Mouse (Mus musculus) MEL (cell line): Measurements from ENCODE around the gene Cyp26b1. TPM values are rescaled to one million over a fixed set of nuclear protein-coding genes. Genes with fewer than 3 reads are reported as not detected.

Source experiments
- DNase-seq: peaks from one replicate; pipeline ENCODE4 v3.0.0; 2011; ENCODE audit warnings: low read depth, low spot score
- H3K27ac ChIP-seq: 2 replicates; pipeline ENCODE4 v1.5.1; 2012; ENCODE audit warnings: low read depth, mild to moderate bottlenecking, control low read depth, low read length, moderate library complexity; ENCODE audit not compliant: control insufficient read depth
- H3K27me3 ChIP-seq, 2 experiments: fragments of 150-350 bp in 1 of 2; sonication (generic) in 1 of 2; 2 replicates each; pipeline ENCODE4 v1.6.1; 2012; ENCODE audit warnings: low read length in 2 of 2, mild to moderate bottlenecking in 2 of 2, improper control_type of control experiment in 1 of 2, moderate library complexity in 1 of 2; ENCODE audit not compliant: insufficient read depth in 2 of 2, control insufficient read depth in 1 of 2
- H3K36me3 ChIP-seq, 2 experiments: 2 replicates each; pipeline ENCODE4 v1.6.1; 2012 to 2014; ENCODE audit warnings: low read length in 2 of 2, improper control_type of control experiment in 1 of 2, inconsistent platforms in 1 of 2, mild to moderate bottlenecking in 1 of 2; ENCODE audit not compliant: insufficient read depth in 2 of 2, control insufficient read depth in 1 of 2
- H3K4me1 ChIP-seq, 2 experiments: fragments of 150-350 bp in 1 of 2; sonication (generic) in 1 of 2; 2 replicates each; pipeline ENCODE4 v1.6.1; 2012; ENCODE audit warnings: low read length in 2 of 2, improper control_type of control experiment in 1 of 2, mild to moderate bottlenecking in 1 of 2; ENCODE audit not compliant: insufficient read depth in 2 of 2, control insufficient read depth in 1 of 2
- H3K4me3 ChIP-seq, 2 experiments: fragments of 150-350 bp in 1 of 2; sonication (generic) in 1 of 2; 2 replicates each; pipeline ENCODE4 v1.5.1; 2012; ENCODE audit warnings: low read depth in 2 of 2, low read length in 2 of 2, mild to moderate bottlenecking in 2 of 2, moderate library complexity in 2 of 2, control low read depth in 1 of 2, improper control_type of control experiment in 1 of 2; ENCODE audit not compliant: control insufficient read depth in 1 of 2, insufficient read depth in 1 of 2
- H3K79me2 ChIP-seq: 2 replicates; pipeline ENCODE4 v1.6.1; 2012; ENCODE audit warnings: mild to moderate bottlenecking, low read length, moderate library complexity; ENCODE audit not compliant: control insufficient read depth, poor library complexity, insufficient read depth
- H3K9ac ChIP-seq: 2 replicates; pipeline ENCODE4 v1.6.1; 2012; ENCODE audit warnings: low read depth, mild to moderate bottlenecking, control low read depth, low read length, moderate library complexity; ENCODE audit not compliant: control insufficient read depth, poor library complexity, severe bottlenecking
- H3K9me3 ChIP-seq: fragments of 150-350 bp; sonication (generic); replicated peaks from 2 replicates; pipeline ENCODE4 v1.6.1; 2012; ENCODE audit warnings: mild to moderate bottlenecking, low read length, improper control_type of control experiment, moderate library complexity; ENCODE audit not compliant: insufficient read depth
- CHD1 ChIP-seq: IDR thresholded peaks from 2 replicates; pipeline ENCODE4 v1.6.1; 2012; ENCODE audit warnings: low read depth, mild to moderate bottlenecking, inconsistent platforms, low read length, improper control_type of control experiment
- E2F4 ChIP-seq: IDR thresholded peaks from 2 replicates; pipeline ENCODE4 v1.6.1; 2011; ENCODE audit warnings: low read depth, low read length, improper control_type of control experiment, borderline replicate concordance
- ELF1 ChIP-seq: IDR thresholded peaks from 2 replicates; pipeline ENCODE4 v1.6.1; 2014; ENCODE audit warnings: low read depth, mild to moderate bottlenecking, inconsistent platforms, low read length, improper control_type of control experiment, moderate library complexity
- EP300 ChIP-seq, 2 experiments: IDR thresholded peaks; 2 replicates each; pipeline ENCODE4 v1.6.1; 2011; ENCODE audit warnings: improper control_type of control experiment in 2 of 2, low read length in 2 of 2, low read depth in 1 of 2, mild to moderate bottlenecking in 1 of 2
- ETS1 ChIP-seq: IDR thresholded peaks from 2 replicates; pipeline ENCODE4 v1.6.1; 2012; ENCODE audit warnings: low read depth, mild to moderate bottlenecking, inconsistent platforms, low read length, improper control_type of control experiment, moderate library complexity
- GATA1 ChIP-seq: IDR thresholded peaks from 2 replicates; pipeline ENCODE4 v1.6.1; 2011; ENCODE audit warnings: low read depth, low read length, improper control_type of control experiment
- KAT2A ChIP-seq: conservative IDR thresholded peaks from 2 replicates; pipeline ENCODE4 v1.6.1; 2012; ENCODE audit warnings: low read depth, low read length, improper control_type of control experiment, inconsistent platforms
- MAFK ChIP-seq: IDR thresholded peaks from 2 replicates; pipeline ENCODE4 v1.6.1; 2011; ENCODE audit warnings: low read depth, mild to moderate bottlenecking, low read length, improper control_type of control experiment, borderline replicate concordance
- MAX ChIP-seq: IDR thresholded peaks from 2 replicates; pipeline ENCODE4 v1.6.1; 2011; ENCODE audit warnings: low read length, improper control_type of control experiment
- MAZ ChIP-seq: IDR thresholded peaks from 2 replicates; pipeline ENCODE4 v1.6.1; 2012; ENCODE audit warnings: low read depth, mild to moderate bottlenecking, inconsistent platforms, low read length, improper control_type of control experiment
- MEF2A ChIP-seq: IDR thresholded peaks from 2 replicates; pipeline ENCODE4 v1.6.1; 2014; ENCODE audit warnings: low read depth, mild to moderate bottlenecking, inconsistent platforms, low read length, improper control_type of control experiment; ENCODE audit not compliant: poor library complexity, insufficient replicate concordance, severe bottlenecking; ENCODE audit errors: extremely low read depth
- MYB ChIP-seq: IDR thresholded peaks from 2 replicates; pipeline ENCODE4 v1.6.1; 2011; ENCODE audit warnings: mild to moderate bottlenecking, low read depth, low read length, improper control_type of control experiment
- RCOR1 ChIP-seq: IDR thresholded peaks from 2 replicates; pipeline ENCODE4 v1.6.1; 2012; ENCODE audit warnings: low read depth, mild to moderate bottlenecking, inconsistent platforms, low read length, improper control_type of control experiment
- SIN3A ChIP-seq: IDR thresholded peaks from 2 replicates; pipeline ENCODE4 v1.6.1; 2012; ENCODE audit warnings: low read length, improper control_type of control experiment, inconsistent platforms
- TCF12 ChIP-seq: IDR thresholded peaks from 2 replicates; pipeline ENCODE4 v1.6.1; 2014; ENCODE audit warnings: low read depth, mild to moderate bottlenecking, inconsistent platforms, low read length, improper control_type of control experiment, moderate library complexity
- USF1 ChIP-seq: IDR thresholded peaks from 2 replicates; pipeline ENCODE4 v1.6.1; 2014; ENCODE audit warnings: low read depth, mild to moderate bottlenecking, inconsistent platforms, low read length, improper control_type of control experiment, moderate library complexity
- polyA plus RNA-seq, 2 experiments: library from polyadenylated mRNA; stranded (reverse) in 1 of 2; unstranded in 1 of 2; fragments of >175 nt in 1 of 2; fragments of >200 nt in 1 of 2; gene quantifications; 2 replicates each; pipeline versions ENCODE4 v1.2.1 to v1.2.4; 2012; ENCODE audit warnings: low replicate concordance in 2 of 2, low read depth in 1 of 2; ENCODE audit not compliant: insufficient read length in 2 of 2, insufficient read depth in 1 of 2, missing spikeins in 1 of 2
- total RNA-seq: library from RNA; depleted of rRNA; stranded (reverse); fragments of 300-350 nt; gene quantifications from 2 replicates; pipeline ENCODE4 v1.2.3, GENCODE M21; 2012

The Cyp26b1 gene
- total and polyA plus RNA-seq, 3 experiments, result not detected

- no peak for DNase-seq
- Histone ChIP-seq H3K9me3 (no peaks in the 10 kb centered on the region), H3K36me3 (peaks cover 0 to 6% of the 10 kb centered on the region in 2 experiments; a peak in 2 of 4 replicates), H3K27ac (no peak overlapping the region), H3K9ac (no peak overlapping the region), H3K79me2 (no peaks in the 10 kb centered on the region), H3K27me3 (no peaks in the 10 kb centered on the region; a peak in 1 of 4 replicates), H3K4me3 (no peak overlapping the region), H3K4me1 (peaks cover 5 to 7% of the 10 kb centered on the region in 2 experiments)
- TF ChIP-seq GATA1 (no peak), E2F4 (no peak), MYB (no peak), MEF2A (no peak), CHD1 (no peak)
Measured at GRCm38 (mm10) chr6:84529912-84530311, 63.8 kb downstream of the Cyp26b1 start.

- H3K36me3 ChIP-seq, result peaks cover 0 to 9% of the 10 kb centered on the region in 2 experiments; a peak in 2 of 4 replicates
- H3K27me3 ChIP-seq, result no peaks in the 10 kb centered on the region
- DNase-seq, result peak; percentile 68
Measured at GRCm38 (mm10) chr6:84524901-84525601, 68.7 kb downstream of the Cyp26b1 start.

More at GRCm38 (mm10) chr6:84524901-84525601, 68.7 kb downstream of the Cyp26b1 start:
- Histone ChIP-seq H3K79me2 (no peaks in the 10 kb centered on the region), H3K9me3 (no peaks in the 10 kb centered on the region), H3K9ac (no peak overlapping the region), H3K4me1 (peaks cover 6 to 8% of the 10 kb centered on the region in 2 experiments), H3K27ac (peak overlapping the region; percentile 62), H3K4me3 (no peak overlapping the region)
- TF ChIP-seq KAT2A, result no peak
- TF ChIP-seq MAX, result peak; percentile 32; the same call in 1 of the 2 replicates
- 0 out of 2 replicates have a peak, but pooled peaks have one; percentile 32 for TF ChIP-seq MAZ
- peak; percentile 72 for TF ChIP-seq TCF12
- TF ChIP-seq MYB, result peak; percentile 69
- 0 out of 2 replicates have a peak, but pooled peaks have one; percentile 34 for TF ChIP-seq ELF1
- TF ChIP-seq RCOR1, result 0 out of 2 replicates have a peak, but pooled peaks have one; percentile 26
- 0 out of 2 replicates have a peak, but pooled peaks have one; percentile 30 for TF ChIP-seq MAFK
- TF ChIP-seq CHD1, result no peak
- TF ChIP-seq EP300 (IDR thresholded peaks at IDR 0.05; ENCODE audit: low read depth in 1 of 2, low read length in 2 of 2), result peak; percentile 69 to 86
- peak; percentile 52; the same call in 1 of the 2 replicates for TF ChIP-seq ETS1
- peak; percentile 47; the same call in 1 of the 2 replicates for TF ChIP-seq GATA1
- no peak; the same call in 1 of the 2 replicates for TF ChIP-seq SIN3A
- no peak for TF ChIP-seq USF1
